Mouse (Mus musculus) bone marrow, adult 2 months (tissue): Measurements from ENCODE around the gene Pycr2.

Experiments
- CTCF ChIP-seq: fragments of 200-500 bp; IDR thresholded peaks from 2 replicates; pipeline ENCODE4 v1.5.1; 2011; ENCODE audit warnings: low read length, control low read depth; ENCODE audit not compliant: control insufficient read depth, insufficient read depth
- POLR2A ChIP-seq: fragments of 200-500 bp; IDR thresholded peaks from 2 replicates; pipeline ENCODE4 v1.6.1; 2011; ENCODE audit warnings: low read depth, mild to moderate bottlenecking, control low read depth, low read length, borderline replicate concordance; ENCODE audit not compliant: control insufficient read depth

DNA sequence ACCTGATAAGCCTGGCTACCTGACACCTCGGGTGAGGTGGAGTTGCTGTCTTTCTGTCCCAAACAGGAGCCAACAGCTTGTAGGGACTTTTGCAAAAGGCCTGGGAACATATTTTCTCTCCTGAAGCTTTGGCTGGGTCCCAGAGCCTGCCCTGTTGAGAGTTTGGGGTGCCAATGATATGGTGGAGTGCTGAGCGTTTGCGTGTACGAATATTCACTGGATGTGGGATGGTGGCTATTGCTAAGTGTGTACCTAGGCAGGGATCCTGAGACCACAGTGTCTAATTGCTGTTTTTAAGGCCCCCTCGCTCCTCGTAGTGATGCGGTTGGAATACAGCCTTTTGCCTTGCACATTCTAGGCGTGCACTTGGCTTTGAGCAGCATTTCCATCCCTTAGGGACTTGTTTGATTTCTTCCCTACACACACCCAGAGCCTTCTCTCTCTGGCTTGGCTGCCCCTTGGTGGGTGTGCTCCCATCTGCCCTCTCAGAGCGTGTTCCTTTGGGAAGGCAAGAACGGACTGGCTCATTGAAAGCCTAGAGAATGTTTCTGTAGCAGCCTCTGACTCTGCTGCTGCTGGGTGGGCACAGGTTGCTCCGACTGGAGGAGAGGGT, 39.0 kb downstream of the Pycr2 start:
- no peak for TF ChIP-seq CTCF
- TF ChIP-seq POLR2A, result no peak
